Mouse (Mus musculus) spleen, embryonic (tissue): ENCODE data around the gene Gm28035.

Experiments used
- CTCF ChIA-PET: fragments of 350-600 bp; sonication (Branson Sonifier 250); formaldehyde crosslinking; loops from one replicate; lab custom pipeline; 2022; lab: Charles Lee

Gm28035 gene

GRCm38 (mm10) chr2:30299525-30299924 is 59.2 kb downstream of the Gm28035 start:
- CTCF ChIA-PET: no interaction called here

GRCm38 (mm10) chr2:30299966-30300365 is 59.6 kb downstream of the Gm28035 start:
- CTCF ChIA-PET: no interaction called here

GRCm38 (mm10) chr2:30306087-30306486 is 65.7 kb downstream of the Gm28035 start:
- CTCF ChIA-PET: no interaction called here

GRCm38 (mm10) chr2:30309351-30309750 is 69.0 kb downstream of the Gm28035 start:
- CTCF ChIA-PET: no interaction called here

- CTCF ChIA-PET: no interaction called here
These were observed 71.1 kb downstream of the Gm28035 start for GRCm38 (mm10) chr2:30311481-30311880.

GRCm38 (mm10) chr2:30316136-30316535 is 75.8 kb downstream of the Gm28035 start:
- CTCF ChIA-PET: no interaction called here

GRCm38 (mm10) chr2:30316955-30317354 is 76.6 kb downstream of the Gm28035 start:
- CTCF ChIA-PET: no interaction called here

GRCm38 (mm10) chr2:30319260-30319659 is 78.9 kb downstream of the Gm28035 start:
- CTCF ChIA-PET: no interaction called here

- CTCF ChIA-PET: no interaction called here
These were observed 82.7 kb downstream of the Gm28035 start for GRCm38 (mm10) chr2:30323111-30323510.

GRCm38 (mm10) chr2:30325296-30325695 is 84.9 kb downstream of the Gm28035 start:
- CTCF ChIA-PET: no interaction called here

GRCm38 (mm10) chr2:30327276-30327675 is 86.9 kb downstream of the Gm28035 start:
- CTCF ChIA-PET: no interaction called here

- CTCF ChIA-PET: no interaction called here
These were observed 88.4 kb downstream of the Gm28035 start for GRCm38 (mm10) chr2:30328791-30329190.
